Mouse (Mus musculus) heart, postnatal 0 days (tissue): ENCODE data around the gene Crtc1. TPM values are rescaled to one million over a fixed set of nuclear protein-coding genes. Genes with fewer than 3 reads are reported as not detected.

ENCODE experiments used
- ATAC-seq: fragments of 200-750 bp; cut with Nextera tagmentation; 2 replicates; pipeline ENCODE4 v1.8.0; 2017; ENCODE audit warnings: low read depth, moderate number of reproducible peaks, moderate library complexity; ENCODE audit not compliant: insufficient read depth
- DNase-seq: peaks from one replicate; pipeline ENCODE4 v3.0.0-alpha.2; 2016; ENCODE audit warnings: low spot score
- H3K27ac ChIP-seq: fragments of 300-500 bp; sonication (generic); 2 replicates; pipeline ENCODE4 v1.5.1; 2014; ENCODE audit warnings: low read depth, mild to moderate bottlenecking
- H3K27me3 ChIP-seq: fragments of 300-500 bp; sonication (generic); 2 replicates; pipeline ENCODE4 v1.6.1; 2014; ENCODE audit warnings: low read length, mixed read lengths; ENCODE audit not compliant: control insufficient read depth, insufficient read depth
- H3K36me3 ChIP-seq: fragments of 300-500 bp; sonication (generic); replicated peaks from 2 replicates; pipeline ENCODE4 v1.6.1; 2014; ENCODE audit warnings: low read length, mixed read lengths; ENCODE audit not compliant: control insufficient read depth, insufficient read depth
- H3K4me1 ChIP-seq: fragments of 300-500 bp; sonication (generic); 2 replicates; pipeline ENCODE4 v1.6.1; 2014; ENCODE audit warnings: antibody characterized with exemption; ENCODE audit not compliant: control insufficient read depth, insufficient read depth
- H3K4me2 ChIP-seq: fragments of 300-500 bp; sonication (generic); 2 replicates; pipeline ENCODE4 v1.6.1; 2014; ENCODE audit warnings: low read depth, mild to moderate bottlenecking, low read length, moderate library complexity
- H3K4me3 ChIP-seq: fragments of 300-500 bp; sonication (generic); 2 replicates; pipeline ENCODE4 v1.5.1; 2014; ENCODE audit warnings: low read depth, low read length
- H3K9ac ChIP-seq: fragments of 300-500 bp; sonication (generic); replicated peaks from 2 replicates; pipeline ENCODE4 v1.6.1; 2014; ENCODE audit warnings: low read depth, low read length, mixed read lengths
- H3K9me3 ChIP-seq: fragments of 300-500 bp; sonication (generic); replicated peaks from 2 replicates; pipeline ENCODE4 v1.6.1; 2016; ENCODE audit warnings: low read length; ENCODE audit not compliant: control insufficient read depth
- CTCF ChIP-seq: IDR thresholded peaks from 2 replicates; pipeline ENCODE4 v1.5.1; 2016; ENCODE audit warnings: antibody characterized with exemption, control low read depth, low read depth
- EP300 ChIP-seq: IDR thresholded peaks from 2 replicates; pipeline ENCODE4 v1.6.1; 2016; ENCODE audit warnings: antibody characterized with exemption, low read depth
- WGBS: fragments of 180-500 bp; shearing (Covaris S2); extraction: QIAGEN DNeasy Blood & Tissue Kit; methylation state at CpG from one replicate; pipeline ENCODE4 v1.1.7; 2014; 5-methylcytosine and 5-hydroxymethylcytosine counted together
- polyA plus RNA-seq: library from polyadenylated mRNA; unstranded; fragments of >200 nt; fragmentation: Nextera tagmentation; extraction: Ambion mirVana; gene quantifications from 2 replicates; pipeline ENCODE4 v1.2.1, GENCODE M21; 2015
- total RNA-seq: library from RNA; depleted of rRNA; stranded (reverse); fragments of >200 nt; gene quantifications from 2 replicates; pipeline ENCODE4 v1.2.3, GENCODE M21; 2014; ENCODE audit warnings: low replicate concordance

Gene Crtc1
- total and polyA plus RNA-seq, 2 experiments from 2014 or later, result 6.0 to 6.9 TPM

GRCm38 (mm10) chr8:70361484-70362032, 77.8 kb downstream of the Crtc1 start:
- H3K36me3 ChIP-seq, result no peaks in the 10 kb centered on the region
- H3K4me3 ChIP-seq, result no peak overlapping the region
- no peak for ATAC-seq
- H3K4me1 ChIP-seq, result no peaks in the 10 kb centered on the region
- no peak overlapping the region for H3K4me2 ChIP-seq
- H3K27ac ChIP-seq, result no peak overlapping the region
- WGBS, result 62% methylated on average over 10 of the region's 10 CpGs
- no peak overlapping the region for H3K9ac ChIP-seq
- no peak for DNase-seq
- H3K9me3 ChIP-seq, result no peaks in the 10 kb centered on the region
- TF ChIP-seq CTCF (no peak), EP300 (no peak)
- H3K27me3 ChIP-seq, result no peaks in the 10 kb centered on the region

- Histone ChIP-seq H3K27ac (no peak overlapping the region), H3K9me3 (no peaks in the 10 kb centered on the region), H3K4me2 (no peak overlapping the region), H3K4me3 (no peak overlapping the region), H3K36me3 (no peaks in the 10 kb centered on the region), H3K27me3 (no peaks in the 10 kb centered on the region), H3K4me1 (no peaks in the 10 kb centered on the region), H3K9ac (no peak overlapping the region)
- ATAC-seq (no peak), DNase-seq (no peak)
- WGBS, result 50% methylated on average over 4 of the region's 4 CpGs
- TF ChIP-seq CTCF, result peak; percentile 23; the same call in 1 of the 2 replicates
- no peak for TF ChIP-seq EP300
Observed at GRCm38 (mm10) chr8:70360769-70361168, 78.6 kb downstream of the Crtc1 start.

DNA sequence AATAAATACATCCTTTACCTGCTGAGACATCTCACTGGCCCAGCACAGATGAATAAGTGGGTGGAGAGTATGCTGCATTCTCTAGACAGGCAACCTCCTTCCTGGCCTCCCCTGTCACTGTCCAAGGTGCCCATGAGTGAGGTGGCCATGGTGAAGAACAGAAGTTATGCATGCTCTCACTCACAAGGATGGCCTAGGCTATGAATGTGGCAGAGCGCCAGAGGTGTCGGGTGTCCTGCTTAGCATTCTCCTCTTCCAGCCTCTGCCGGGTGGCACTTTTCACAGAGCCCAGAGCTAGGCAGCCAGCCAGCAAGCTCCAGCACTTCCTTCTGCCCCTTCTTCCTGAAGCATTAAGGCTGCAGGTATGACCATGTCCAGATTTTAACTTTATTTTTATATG, 80.0 kb downstream of the Crtc1 start:
- 1% methylated on average over 3 of the region's 3 CpGs for WGBS
- TF ChIP-seq EP300 (no peak), CTCF (no peak)

GRCm38 (mm10) chr8:70356111-70356510, 83.3 kb downstream of the Crtc1 start:
- no peak for TF ChIP-seq CTCF
- TF ChIP-seq EP300, result no peak
- Histone ChIP-seq H3K9me3 (no peaks in the 10 kb centered on the region), H3K4me3 (no peak overlapping the region), H3K9ac (no peak overlapping the region), H3K4me1 (peaks cover 13% of the 10 kb centered on the region), H3K27ac (no peak overlapping the region), H3K4me2 (no peak overlapping the region), H3K27me3 (no peaks in the 10 kb centered on the region), H3K36me3 (no peaks in the 10 kb centered on the region)
- DNase-seq (no peak), ATAC-seq (no peak)
- WGBS, result 75% methylated on average over 1 of the region's 1 CpGs

More for the DNA sequence above, 80.0 kb downstream of the Crtc1 start:
- no peak overlapping the region for H3K9ac ChIP-seq
- no peaks in the 10 kb centered on the region for H3K9me3 ChIP-seq
- no peaks in the 10 kb centered on the region for H3K4me1 ChIP-seq
- no peak overlapping the region for H3K4me2 ChIP-seq
- peak; percentile 47; the same call in 1 of the 2 replicates for ATAC-seq
- H3K27me3 ChIP-seq, result no peaks in the 10 kb centered on the region
- no peak for DNase-seq
- H3K4me3 ChIP-seq, result no peak overlapping the region
- no peak overlapping the region for H3K27ac ChIP-seq
- no peaks in the 10 kb centered on the region for H3K36me3 ChIP-seq

DNA sequence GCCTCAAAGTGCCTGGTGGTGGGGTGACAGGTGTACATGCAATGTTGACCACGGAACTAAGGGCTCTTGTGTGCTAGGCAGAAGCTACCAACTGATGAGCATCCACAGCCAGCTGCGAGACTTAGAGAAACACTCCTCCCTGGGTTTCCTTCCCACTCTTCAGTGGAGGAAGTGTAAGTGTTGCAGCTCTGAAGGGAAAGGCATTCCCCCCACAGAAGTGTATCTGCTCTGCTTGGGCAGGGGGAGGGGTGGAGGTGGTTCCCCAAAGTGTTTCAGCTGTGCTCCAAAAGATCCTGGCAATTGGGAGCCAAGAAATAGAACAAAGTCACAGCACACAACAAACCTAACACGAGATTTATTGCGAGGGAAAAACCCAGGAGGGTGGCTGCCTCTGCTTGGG, 85.4 kb downstream of the Crtc1 start:
- 58% methylated on average over 4 of the region's 4 CpGs for WGBS
- Histone ChIP-seq H3K36me3 (peaks cover 6% of the 10 kb centered on the region; the same call in 1 of the 2 replicates), H3K4me2 (peak overlapping the region; percentile 66), H3K27me3 (no peaks in the 10 kb centered on the region), H3K9me3 (no peaks in the 10 kb centered on the region), H3K9ac (no peak overlapping the region), H3K4me1 (peaks cover 23% of the 10 kb centered on the region), H3K4me3 (peak overlapping the region; percentile 79; the same call in 1 of the 2 replicates), H3K27ac (peak overlapping the region; percentile 36; the same call in 1 of the 2 replicates)
- ATAC-seq (no peak), DNase-seq (no peak)
- TF ChIP-seq CTCF (no peak), EP300 (no peak)
